Mouse (Mus musculus): ENCODE measurements around the gene Lrrc63.
A peak's percentile ranks its signal among the peaks of the same experiment; 100 is the strongest.

Gene Lrrc63

GRCm38 (mm10) chr14:75139225-75139624, 8.5 kb upstream of the Lrrc63 start:
- no peak for DNase-seq (ENCODE audit: extremely low read depth, insufficient read length, low spot score)

GRCm38 (mm10) chr14:75138503-75138902, 7.8 kb upstream of the Lrrc63 start:
- DNase-seq (ENCODE audit: extremely low read depth, insufficient read length, low spot score): no peak

DNA sequence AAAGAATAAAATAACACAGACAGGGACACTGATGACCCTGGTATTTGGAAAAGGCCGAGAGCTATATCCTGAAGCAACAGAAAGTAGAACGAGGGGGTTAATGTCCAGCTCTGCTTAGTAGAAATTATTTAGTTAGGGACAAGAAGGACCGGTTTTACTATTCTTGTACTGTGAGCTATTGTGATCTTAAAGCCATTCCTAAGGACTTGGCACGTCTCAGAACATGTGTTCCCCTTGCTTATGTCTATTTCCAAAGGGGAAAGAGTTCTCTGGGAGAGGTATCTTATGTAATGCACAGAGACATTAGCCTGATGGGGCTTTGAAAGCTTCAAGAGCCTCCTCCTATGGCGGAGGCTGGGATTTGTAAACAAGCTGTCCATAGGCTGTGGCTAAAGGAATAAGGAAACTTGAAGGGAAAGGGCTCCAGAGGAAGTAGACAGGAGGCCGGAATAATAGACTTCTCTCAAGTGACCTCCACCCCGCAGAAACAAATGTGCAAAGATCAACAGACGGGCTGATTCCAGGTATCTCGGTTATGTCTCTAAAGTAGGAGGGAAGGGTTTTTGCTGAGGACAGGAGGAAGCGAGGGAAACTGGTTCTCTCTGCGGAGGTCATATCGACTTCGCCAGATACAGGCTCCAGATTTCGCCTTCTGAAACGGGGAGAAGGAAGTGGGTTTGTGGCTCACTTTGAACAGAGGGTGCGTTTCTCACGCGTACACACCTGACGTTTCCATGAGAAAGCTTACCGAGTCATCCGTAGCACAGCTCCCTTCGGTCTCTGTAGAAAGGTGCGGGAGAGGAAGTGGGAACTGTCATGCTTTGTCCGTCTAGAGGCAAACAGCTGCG, 5.7 kb upstream of the Lrrc63 start:
- DNase-seq (ENCODE audit: extremely low read depth, insufficient read length, low spot score): no peak

- DNase-seq (ENCODE audit: extremely low read depth, insufficient read length, low spot score): no peak
Observed at GRCm38 (mm10) chr14:75131324-75131935, 749 bp upstream of the Lrrc63 start.

DNA sequence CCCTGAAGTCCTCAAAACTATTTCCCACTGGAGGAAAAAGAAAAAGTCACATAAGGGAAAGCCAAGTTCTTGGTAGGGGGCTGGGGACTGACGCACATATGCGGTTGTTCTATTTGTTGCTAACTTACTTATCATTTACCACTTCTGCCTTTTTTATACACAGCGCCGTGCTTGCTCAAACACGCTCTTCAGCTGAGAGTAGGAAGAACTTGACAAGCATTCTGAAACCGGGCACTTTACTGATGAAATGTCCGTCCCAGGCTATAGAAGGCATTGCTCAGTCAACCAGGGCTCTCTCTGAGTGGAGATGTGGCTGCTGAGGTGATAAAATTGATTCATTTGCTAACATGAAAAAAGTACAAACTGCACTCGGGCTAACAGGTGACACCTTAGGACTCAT, 9.0 kb downstream of the Lrrc63 start:
- DNase-seq (ENCODE audit: extremely low read depth, insufficient read length, low spot score): no peak

- DNase-seq (ENCODE audit: extremely low read depth, insufficient read length, low spot score): no peak
Observed at GRCm38 (mm10) chr14:75102956-75103355, 27.7 kb downstream of the Lrrc63 start.

GRCm38 (mm10) chr14:75077946-75078345, 52.7 kb downstream of the Lrrc63 start:
- no peak for DNase-seq (ENCODE audit: extremely low read depth, insufficient read length, low spot score)

DNA sequence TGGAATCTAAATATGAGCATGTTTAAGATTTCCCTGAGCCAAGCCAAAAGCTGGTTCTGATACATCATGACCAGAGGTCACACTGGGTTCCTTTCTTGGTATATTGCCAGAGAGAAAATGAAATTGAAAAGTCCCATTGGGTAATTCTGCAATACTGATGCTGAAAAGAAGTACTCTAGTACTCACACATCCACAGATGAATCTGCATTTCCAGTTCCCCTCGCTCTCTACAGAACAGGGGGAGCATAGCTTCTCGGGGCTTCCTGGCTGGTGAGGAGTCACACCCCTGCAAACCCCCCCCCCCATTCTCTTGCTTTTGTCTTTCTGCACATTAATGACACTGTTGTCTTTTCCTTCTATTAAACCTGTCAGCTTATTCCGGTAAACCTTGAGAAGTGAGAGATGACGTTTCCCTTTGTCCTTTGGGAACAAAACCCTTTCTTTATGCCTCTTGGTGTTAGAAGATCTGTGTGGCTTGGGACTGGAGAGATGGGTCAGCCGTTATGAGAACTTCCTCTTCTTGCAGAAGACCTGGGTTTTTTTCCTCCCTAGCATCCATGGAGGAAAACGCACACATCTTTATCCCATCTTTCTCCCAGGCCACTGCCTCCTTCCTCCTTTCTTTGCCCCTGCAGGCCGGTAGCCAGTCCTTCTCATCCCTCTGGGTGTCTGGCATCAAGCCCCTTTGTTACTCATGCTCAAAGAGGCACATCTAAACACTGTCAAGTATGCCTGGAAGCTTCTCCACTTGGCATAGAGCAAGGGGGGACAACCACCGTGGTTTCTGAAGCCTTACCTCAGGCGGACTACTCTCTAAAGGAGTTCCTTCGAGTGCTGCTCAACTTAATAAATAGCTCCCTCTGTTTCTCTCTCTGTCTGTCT, 55.1 kb downstream of the Lrrc63 start:
- no peak for DNase-seq (ENCODE audit: extremely low read depth, insufficient read length, low spot score)

DNA sequence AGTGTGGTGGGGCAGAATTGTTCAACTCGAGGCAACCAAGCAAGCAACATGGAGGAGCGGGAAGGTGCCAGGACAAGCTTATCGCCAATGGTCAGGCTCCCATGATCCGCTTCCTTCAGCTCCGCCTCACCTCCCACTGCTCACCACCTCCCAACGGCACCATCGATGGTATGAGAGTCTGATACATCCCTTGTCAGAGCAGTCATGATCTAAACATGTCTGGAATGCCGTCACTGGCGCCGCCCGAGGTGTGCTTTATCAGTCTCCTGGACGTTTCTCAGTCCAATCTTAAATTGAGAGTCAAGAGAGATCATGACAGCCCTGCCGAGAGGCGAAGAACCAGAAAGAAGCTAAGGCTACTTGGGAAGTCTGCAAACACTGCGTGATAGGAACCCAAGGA, 59.6 kb downstream of the Lrrc63 start:
- DNase-seq (ENCODE audit: extremely low read depth, insufficient read length, low spot score): no peak

GRCm38 (mm10) chr14:75069356-75069979, 61.2 kb downstream of the Lrrc63 start:
- no peak for DNase-seq (ENCODE audit: extremely low read depth, insufficient read length, low spot score)

- DNase-seq (ENCODE audit: extremely low read depth, insufficient read length, low spot score): no peak
Observed at GRCm38 (mm10) chr14:75068430-75069112, 62.1 kb downstream of the Lrrc63 start.

- no peak for DNase-seq (ENCODE audit: extremely low read depth, insufficient read length, low spot score)
Observed at GRCm38 (mm10) chr14:75065211-75065610, 65.5 kb downstream of the Lrrc63 start.

DNA sequence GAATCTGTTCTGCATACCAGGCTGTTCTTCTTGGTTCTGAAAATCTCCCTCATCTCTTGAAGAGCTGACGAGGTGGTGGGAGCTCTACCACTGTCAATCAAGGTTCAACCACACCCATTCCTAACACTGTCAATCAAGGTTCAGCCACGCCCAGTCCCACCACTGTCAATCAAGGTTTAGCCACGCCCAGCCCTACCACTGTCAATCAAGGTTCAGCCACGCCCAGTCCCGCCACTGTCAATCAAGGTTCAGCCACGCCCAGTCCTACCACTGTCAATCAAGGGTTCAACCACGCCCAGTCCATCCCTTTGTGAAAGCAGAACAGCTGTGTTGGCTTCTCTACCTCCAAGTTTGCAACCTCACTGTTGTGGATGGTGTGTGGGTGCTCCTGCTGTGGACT, 66.2 kb downstream of the Lrrc63 start:
- DNase-seq (ENCODE audit: extremely low read depth, insufficient read length, low spot score): no peak

DNA sequence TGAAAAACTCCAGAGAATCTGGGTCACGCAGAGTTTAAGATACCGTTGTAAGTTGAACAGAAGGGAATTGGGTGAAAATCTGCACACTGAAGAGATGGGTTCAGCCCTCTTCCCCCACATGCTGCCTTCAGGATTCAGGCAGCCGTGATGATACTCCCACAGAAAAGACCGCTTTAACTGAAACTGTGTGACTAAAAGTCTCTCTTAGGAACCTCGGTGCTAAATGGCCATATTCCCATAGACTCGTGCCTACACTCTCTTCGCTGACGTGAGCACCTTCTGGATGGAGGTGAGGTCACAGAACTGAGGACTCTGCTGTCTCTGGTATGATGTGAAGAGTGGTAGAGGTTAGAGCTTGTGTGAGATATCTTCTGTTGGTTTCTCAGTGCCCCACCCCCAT, 66.7 kb downstream of the Lrrc63 start:
- no peak for DNase-seq (ENCODE audit: extremely low read depth, insufficient read length, low spot score)

- no peak for DNase-seq (ENCODE audit: extremely low read depth, insufficient read length, low spot score)
Observed at GRCm38 (mm10) chr14:75060562-75060961, 70.1 kb downstream of the Lrrc63 start.

DNA sequence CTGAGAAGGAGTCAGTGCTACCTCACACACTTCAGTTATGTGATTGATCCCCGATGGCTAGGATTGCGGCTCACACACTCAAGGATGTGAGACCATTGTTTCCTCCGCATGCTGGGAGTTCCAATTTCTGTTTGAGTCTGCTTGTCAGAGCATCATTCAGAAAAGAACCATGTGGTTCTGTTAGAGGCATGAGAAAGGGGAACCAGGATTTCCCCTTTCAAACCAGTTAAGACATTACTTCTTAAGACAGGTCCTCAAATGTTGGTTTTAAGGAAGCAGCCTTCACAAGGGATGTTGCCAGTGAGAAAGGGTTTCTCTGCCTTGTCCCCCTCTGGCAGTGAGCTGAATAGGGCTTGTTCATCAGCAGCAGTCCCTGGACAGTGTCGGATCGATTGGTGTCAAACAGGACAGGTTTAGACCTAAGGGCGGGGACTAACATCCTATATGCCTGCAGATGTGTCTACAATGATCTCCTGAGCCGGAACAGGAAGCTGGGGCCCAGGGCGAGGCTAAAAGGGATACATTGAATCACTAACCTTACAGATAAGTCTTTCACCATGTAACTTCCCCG, 73.7 kb downstream of the Lrrc63 start:
- DNase-seq (ENCODE audit: extremely low read depth, insufficient read length, low spot score): no peak

DNA sequence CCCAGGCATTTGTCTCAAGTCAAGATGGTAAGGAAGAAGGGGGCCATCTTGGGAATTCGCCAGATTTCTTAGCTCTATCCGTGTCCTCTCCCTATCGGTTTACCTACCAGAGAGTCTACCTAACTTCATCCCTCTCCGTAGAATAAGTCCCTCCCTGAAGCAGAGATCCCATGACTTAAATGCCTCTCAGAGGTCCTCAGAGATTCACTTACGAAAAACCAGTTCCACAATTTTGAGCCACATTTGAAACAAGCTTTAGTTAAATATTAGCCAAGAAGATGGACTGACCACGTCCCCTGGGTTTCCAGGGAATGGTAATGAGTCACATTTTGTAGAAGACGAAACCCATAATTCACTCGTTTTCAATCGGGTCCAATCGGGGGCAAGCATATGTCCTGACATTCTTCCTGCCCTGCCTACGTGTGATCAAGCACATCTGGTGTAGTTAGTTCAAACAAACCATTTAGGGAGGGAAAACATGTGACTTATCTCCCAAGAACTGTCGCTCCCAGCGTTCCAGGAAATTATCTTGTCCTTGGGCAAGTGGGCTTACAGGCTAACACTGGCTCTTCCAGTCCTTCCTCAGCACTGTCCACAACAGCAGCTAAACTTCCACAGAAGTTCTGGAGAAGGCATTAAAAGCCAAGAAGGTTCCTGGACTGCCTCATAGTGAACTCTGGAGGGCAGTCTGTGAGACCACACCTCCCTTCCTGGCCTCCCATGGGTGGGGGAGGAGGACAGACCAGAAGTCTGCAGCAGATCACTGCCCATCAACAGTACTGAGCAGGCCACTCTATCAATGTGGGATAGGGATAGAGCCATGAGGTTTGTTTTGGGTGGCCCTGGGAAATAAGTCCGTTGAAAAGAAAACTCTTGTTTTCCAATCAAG, 76.0 kb downstream of the Lrrc63 start:
- no peak for DNase-seq (ENCODE audit: extremely low read depth, insufficient read length, low spot score)

DNA sequence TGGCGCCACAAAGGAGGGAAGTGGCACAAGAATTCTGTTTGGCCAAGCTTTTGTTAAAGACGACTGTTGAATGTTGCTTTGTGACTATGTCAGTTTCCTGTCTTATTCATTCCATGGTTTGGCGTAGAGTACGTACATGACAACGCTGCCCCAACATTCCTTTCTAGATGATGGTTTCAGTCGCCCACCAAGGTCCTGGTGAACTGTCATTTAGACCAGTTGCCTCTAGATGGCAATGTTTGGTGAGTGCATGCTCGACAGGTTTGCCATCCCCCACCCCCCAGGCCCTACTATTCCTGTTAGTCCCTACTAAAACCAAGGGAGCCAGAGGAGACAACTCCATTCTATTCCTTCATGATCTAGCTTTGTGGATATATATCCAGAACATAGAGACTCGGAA, 78.2 kb downstream of the Lrrc63 start:
- no peak for DNase-seq (ENCODE audit: extremely low read depth, insufficient read length, low spot score)

DNA sequence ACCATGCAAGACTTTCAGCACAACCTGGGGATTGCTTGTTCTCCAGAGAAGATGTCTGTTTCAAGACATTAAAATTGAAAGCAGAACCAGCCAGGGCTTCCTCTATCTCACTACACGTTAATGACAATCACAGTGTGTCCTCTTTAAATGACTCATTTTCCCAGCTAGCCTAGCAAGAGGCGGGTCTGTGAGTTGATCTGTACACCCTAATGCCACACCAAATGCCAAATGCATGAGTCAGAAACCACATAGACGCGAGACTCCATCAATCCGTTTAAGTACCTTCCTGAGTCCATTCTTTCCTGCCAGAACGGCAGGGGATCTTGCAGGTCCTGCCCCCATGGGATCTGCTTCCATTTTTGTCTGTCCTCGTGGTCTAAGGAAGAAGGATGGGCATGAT, 85.5 kb downstream of the Lrrc63 start:
- DNase-seq (ENCODE audit: extremely low read depth, insufficient read length, low spot score): peak; percentile 58

Data from 3134 (cell line).